Mouse (Mus musculus): Measurements from ENCODE around the gene Cbx4.
"Not testable (repeated sequence)": the region's sequence is repeated elsewhere in the genome, so short reads cannot be mapped to it uniquely, and the experiment has no call there.

Gene Cbx4

GRCm38 (mm10) chr11:119109415-119110071 is 23.5 kb upstream of the Cbx4 start:
- DNase-seq (ENCODE audit: low spot score in 2 of 2): no peak

- no peak for DNase-seq (ENCODE audit: low spot score in 2 of 2)
Measured at GRCm38 (mm10) chr11:119108573-119109263, 22.7 kb upstream of the Cbx4 start.

- no peak for DNase-seq (ENCODE audit: low spot score in 2 of 2)
Measured at GRCm38 (mm10) chr11:119106289-119106688, 20.3 kb upstream of the Cbx4 start.

GRCm38 (mm10) chr11:119105748-119106147 is 19.7 kb upstream of the Cbx4 start:
- DNase-seq (ENCODE audit: low spot score in 2 of 2): no peak

GRCm38 (mm10) chr11:119105071-119105609 is 19.1 kb upstream of the Cbx4 start:
- no peak for DNase-seq (ENCODE audit: low spot score in 2 of 2)

- no peak for DNase-seq (ENCODE audit: low spot score in 2 of 2)
Measured at GRCm38 (mm10) chr11:119103991-119104390, 18.0 kb upstream of the Cbx4 start.

- not testable (repeated sequence) for DNase-seq (ENCODE audit: low spot score in 2 of 2)
Measured at GRCm38 (mm10) chr11:119100355-119100754, 14.3 kb upstream of the Cbx4 start.

- no peak for DNase-seq (ENCODE audit: low spot score in 2 of 2)
Measured at GRCm38 (mm10) chr11:119098202-119098601, 12.2 kb upstream of the Cbx4 start.

- DNase-seq (ENCODE audit: low spot score in 2 of 2): no peak
Measured at GRCm38 (mm10) chr11:119095441-119095840, 9.4 kb upstream of the Cbx4 start.

GRCm38 (mm10) chr11:119093322-119093721 is 7.3 kb upstream of the Cbx4 start:
- DNase-seq (ENCODE audit: low spot score in 2 of 2): no peak

GRCm38 (mm10) chr11:119092286-119092685 is 6.3 kb upstream of the Cbx4 start:
- DNase-seq (ENCODE audit: low spot score in 2 of 2): no peak

- peak; percentile 26 to 43 for DNase-seq (ENCODE audit: low spot score in 2 of 2)
Measured at GRCm38 (mm10) chr11:119091598-119091991, 5.6 kb upstream of the Cbx4 start.

GRCm38 (mm10) chr11:119090961-119091597 is 5.1 kb upstream of the Cbx4 start:
- peak; percentile 62 to 73 for DNase-seq (ENCODE audit: low spot score in 2 of 2)

GRCm38 (mm10) chr11:119090076-119090960 is 4.3 kb upstream of the Cbx4 start:
- peak in 1 of 2 experiments; percentile 17 for DNase-seq (ENCODE audit: low spot score in 2 of 2)

GRCm38 (mm10) chr11:119089235-119090075 is 3.4 kb upstream of the Cbx4 start:
- peak in 1 of 2 experiments; percentile 18 for DNase-seq (ENCODE audit: low spot score in 2 of 2)

GRCm38 (mm10) chr11:119088391-119089234 is 2.6 kb upstream of the Cbx4 start:
- DNase-seq (ENCODE audit: low spot score in 2 of 2): peak in 1 of 2 experiments; percentile 36

GRCm38 (mm10) chr11:119087301-119088082 is 1.5 kb upstream of the Cbx4 start:
- DNase-seq (ENCODE audit: low spot score in 2 of 2): peak; percentile 52 to 71

GRCm38 (mm10) chr11:119085279-119086062 is 550 bp downstream of the Cbx4 start:
- peak; percentile 76 to 78 for DNase-seq (ENCODE audit: low spot score in 2 of 2)
